Mouse (Mus musculus): ENCODE results near the gene Ldhc. TPM values are rescaled to one million over a fixed set of nuclear protein-coding genes. Genes with fewer than 3 reads are reported as not detected.

Ldhc gene
- polyA plus RNA-seq, 1 experiment from 2014 or later = 0.22 TPM

GRCm38 (mm10) chr7:46845211-46845977 lies 15.6 kb upstream of the Ldhc start:
- under 1% methylated on average over 50 of the region's 51 CpGs for WGBS
- peak overlapping the region; percentile 93 for H3K4me2 ChIP-seq (replicated peaks)
- H3K9me3 ChIP-seq = no peaks in the 10 kb centered on the region
- peak overlapping the region; percentile 91 for H3K9ac ChIP-seq (replicated peaks)
- H3K4me1 ChIP-seq = peaks cover 14% of the 10 kb centered on the region
- H3K27me3 ChIP-seq = peaks cover 23% of the 10 kb centered on the region
- ATAC-seq (ENCODE audit: low FRiP score, low read depth) = peak; percentile 85
- peak overlapping the region; percentile 75 for H3K4me3 ChIP-seq
- H3K27ac ChIP-seq (replicated peaks) = peak overlapping the region; percentile 67
- H3K36me3 ChIP-seq = peaks cover 23% of the 10 kb centered on the region

GRCm38 (mm10) chr7:46845978-46846485 lies 15.0 kb upstream of the Ldhc start:
- Histone ChIP-seq H3K36me3 (peaks cover 28% of the 10 kb centered on the region), H3K9me3 (no peaks in the 10 kb centered on the region), H3K9ac (replicated peaks) (peak overlapping the region; percentile 91), H3K27ac (replicated peaks) (peak overlapping the region; percentile 67), H3K27me3 (peaks cover 18% of the 10 kb centered on the region), H3K4me2 (replicated peaks) (peak overlapping the region; percentile 93), H3K4me3 (peak overlapping the region; percentile 75), H3K4me1 (peaks cover 14% of the 10 kb centered on the region)
- ATAC-seq (ENCODE audit: low FRiP score, low read depth) = no peak; the same call in 1 of the 2 replicates
- WGBS = under 1% methylated on average over 36 of the region's 36 CpGs

GRCm38 (mm10) chr7:46846486-46847244 lies 14.3 kb upstream of the Ldhc start:
- peak overlapping the region; percentile 75 for H3K4me3 ChIP-seq
- peak; percentile 32 for ATAC-seq (ENCODE audit: low FRiP score, low read depth)
- peak overlapping the region; percentile 93 for H3K4me2 ChIP-seq (replicated peaks)
- H3K9ac ChIP-seq (replicated peaks) = peak overlapping the region; percentile 91
- H3K27ac ChIP-seq (replicated peaks) = peak overlapping the region; percentile 67
- no peaks in the 10 kb centered on the region for H3K9me3 ChIP-seq
- H3K4me1 ChIP-seq = peaks cover 14% of the 10 kb centered on the region
- WGBS = 1% methylated on average over 28 of the region's 28 CpGs
- peaks cover 12% of the 10 kb centered on the region for H3K27me3 ChIP-seq
- peaks cover 34% of the 10 kb centered on the region for H3K36me3 ChIP-seq

GRCm38 (mm10) chr7:46849287-46849686 lies 11.7 kb upstream of the Ldhc start:
- WGBS = 83% methylated on average over 5 of the region's 5 CpGs
- peaks cover 59% of the 10 kb centered on the region for H3K36me3 ChIP-seq

GRCm38 (mm10) chr7:46851026-46851425 lies 10.0 kb upstream of the Ldhc start:
- H3K4me1 ChIP-seq = peaks cover 11% of the 10 kb centered on the region
- H3K27ac ChIP-seq (replicated peaks) = no peak overlapping the region
- no peaks in the 10 kb centered on the region for H3K9me3 ChIP-seq
- no peak overlapping the region for H3K4me3 ChIP-seq
- H3K27me3 ChIP-seq = no peaks in the 10 kb centered on the region
- H3K4me2 ChIP-seq (replicated peaks) = no peak overlapping the region
- 66% methylated on average over 7 of the region's 7 CpGs for WGBS
- no peak for ATAC-seq (ENCODE audit: low FRiP score, low read depth)
- H3K9ac ChIP-seq (replicated peaks) = no peak overlapping the region
- H3K36me3 ChIP-seq = peaks cover 77% of the 10 kb centered on the region

More at GRCm38 (mm10) chr7:46849287-46849686, 11.7 kb upstream of the Ldhc start:
- H3K4me1 ChIP-seq = peaks cover 14% of the 10 kb centered on the region
- no peaks in the 10 kb centered on the region for H3K9me3 ChIP-seq
- H3K4me3 ChIP-seq = no peak overlapping the region
- no peak overlapping the region for H3K4me2 ChIP-seq (replicated peaks)
- H3K9ac ChIP-seq (replicated peaks) = no peak overlapping the region
- no peak overlapping the region for H3K27ac ChIP-seq (replicated peaks)
- ATAC-seq (ENCODE audit: low FRiP score, low read depth) = no peak
- no peaks in the 10 kb centered on the region for H3K27me3 ChIP-seq

GRCm38 (mm10) chr7:46852666-46853065 lies 8.3 kb upstream of the Ldhc start:
- no peak overlapping the region for H3K9ac ChIP-seq (replicated peaks)
- H3K4me1 ChIP-seq = peaks cover 1% of the 10 kb centered on the region; the same call in 1 of the 2 replicates
- ATAC-seq (ENCODE audit: low FRiP score, low read depth) = no peak
- no peaks in the 10 kb centered on the region for H3K9me3 ChIP-seq
- H3K4me2 ChIP-seq (replicated peaks) = no peak overlapping the region
- no peak overlapping the region for H3K27ac ChIP-seq (replicated peaks)
- WGBS = 88% methylated on average over 1 of the region's 1 CpGs
- no peak overlapping the region for H3K4me3 ChIP-seq
- H3K36me3 ChIP-seq = peaks cover 80% of the 10 kb centered on the region
- no peaks in the 10 kb centered on the region for H3K27me3 ChIP-seq

GRCm38 (mm10) chr7:46853365-46853764 lies 7.6 kb upstream of the Ldhc start:
- peaks cover 77% of the 10 kb centered on the region for H3K36me3 ChIP-seq
- no peak for ATAC-seq (ENCODE audit: low FRiP score, low read depth)
- no peak overlapping the region for H3K27ac ChIP-seq (replicated peaks)
- 92% methylated on average over 9 of the region's 9 CpGs for WGBS
- H3K4me1 ChIP-seq = no peaks in the 10 kb centered on the region
- no peaks in the 10 kb centered on the region for H3K9me3 ChIP-seq
- no peak overlapping the region for H3K4me2 ChIP-seq (replicated peaks)
- H3K4me3 ChIP-seq = no peak overlapping the region
- H3K9ac ChIP-seq (replicated peaks) = no peak overlapping the region
- no peaks in the 10 kb centered on the region for H3K27me3 ChIP-seq

GRCm38 (mm10) chr7:46855866-46856560 lies 5.0 kb upstream of the Ldhc start:
- Histone ChIP-seq H3K4me2 (replicated peaks) (no peak overlapping the region), H3K27me3 (no peaks in the 10 kb centered on the region), H3K4me1 (no peaks in the 10 kb centered on the region), H3K36me3 (peaks cover 52% of the 10 kb centered on the region), H3K4me3 (no peak overlapping the region), H3K9me3 (no peaks in the 10 kb centered on the region), H3K27ac (replicated peaks) (no peak overlapping the region), H3K9ac (replicated peaks) (no peak overlapping the region)
- no peak for ATAC-seq (ENCODE audit: low FRiP score, low read depth)
- WGBS = 74% methylated on average over 7 of the region's 7 CpGs

- WGBS = 85% methylated on average over 9 of the region's 9 CpGs
- no peak for ATAC-seq (ENCODE audit: low FRiP score, low read depth)
- H3K9ac ChIP-seq (replicated peaks) = no peak overlapping the region
- no peak overlapping the region for H3K4me2 ChIP-seq (replicated peaks)
- H3K36me3 ChIP-seq = peaks cover 39% of the 10 kb centered on the region
- H3K4me3 ChIP-seq = no peak overlapping the region
- H3K27me3 ChIP-seq = no peaks in the 10 kb centered on the region
- H3K9me3 ChIP-seq = no peaks in the 10 kb centered on the region
- H3K27ac ChIP-seq (replicated peaks) = no peak overlapping the region
- no peaks in the 10 kb centered on the region for H3K4me1 ChIP-seq
These were observed 3.6 kb upstream of the Ldhc start for GRCm38 (mm10) chr7:46857436-46857835.

GRCm38 (mm10) chr7:46859031-46859430 lies 2.0 kb upstream of the Ldhc start:
- WGBS = 62% methylated on average over 6 of the region's 6 CpGs

GRCm38 (mm10) chr7:46871988-46872387 lies 11.0 kb downstream of the Ldhc start:
- Histone ChIP-seq H3K9ac (replicated peaks) (no peak overlapping the region), H3K4me3 (no peak overlapping the region), H3K9me3 (no peaks in the 10 kb centered on the region), H3K4me1 (no peaks in the 10 kb centered on the region), H3K27me3 (no peaks in the 10 kb centered on the region), H3K36me3 (no peaks in the 10 kb centered on the region), H3K27ac (replicated peaks) (no peak overlapping the region), H3K4me2 (replicated peaks) (no peak overlapping the region)
- no peak for ATAC-seq (ENCODE audit: low FRiP score, low read depth)
- 78% methylated on average over 4 of the region's 4 CpGs for WGBS

More at GRCm38 (mm10) chr7:46859031-46859430, 2.0 kb upstream of the Ldhc start:
- Histone ChIP-seq H3K9ac (replicated peaks) (no peak overlapping the region), H3K4me3 (no peak overlapping the region), H3K36me3 (peaks cover 23% of the 10 kb centered on the region), H3K4me2 (replicated peaks) (no peak overlapping the region), H3K27ac (replicated peaks) (no peak overlapping the region), H3K9me3 (no peaks in the 10 kb centered on the region), H3K27me3 (no peaks in the 10 kb centered on the region), H3K4me1 (no peaks in the 10 kb centered on the region)
- ATAC-seq (ENCODE audit: low FRiP score, low read depth) = no peak
